Mouse (Mus musculus): ENCODE data around the gene Notum.

Notum gene

DNA sequence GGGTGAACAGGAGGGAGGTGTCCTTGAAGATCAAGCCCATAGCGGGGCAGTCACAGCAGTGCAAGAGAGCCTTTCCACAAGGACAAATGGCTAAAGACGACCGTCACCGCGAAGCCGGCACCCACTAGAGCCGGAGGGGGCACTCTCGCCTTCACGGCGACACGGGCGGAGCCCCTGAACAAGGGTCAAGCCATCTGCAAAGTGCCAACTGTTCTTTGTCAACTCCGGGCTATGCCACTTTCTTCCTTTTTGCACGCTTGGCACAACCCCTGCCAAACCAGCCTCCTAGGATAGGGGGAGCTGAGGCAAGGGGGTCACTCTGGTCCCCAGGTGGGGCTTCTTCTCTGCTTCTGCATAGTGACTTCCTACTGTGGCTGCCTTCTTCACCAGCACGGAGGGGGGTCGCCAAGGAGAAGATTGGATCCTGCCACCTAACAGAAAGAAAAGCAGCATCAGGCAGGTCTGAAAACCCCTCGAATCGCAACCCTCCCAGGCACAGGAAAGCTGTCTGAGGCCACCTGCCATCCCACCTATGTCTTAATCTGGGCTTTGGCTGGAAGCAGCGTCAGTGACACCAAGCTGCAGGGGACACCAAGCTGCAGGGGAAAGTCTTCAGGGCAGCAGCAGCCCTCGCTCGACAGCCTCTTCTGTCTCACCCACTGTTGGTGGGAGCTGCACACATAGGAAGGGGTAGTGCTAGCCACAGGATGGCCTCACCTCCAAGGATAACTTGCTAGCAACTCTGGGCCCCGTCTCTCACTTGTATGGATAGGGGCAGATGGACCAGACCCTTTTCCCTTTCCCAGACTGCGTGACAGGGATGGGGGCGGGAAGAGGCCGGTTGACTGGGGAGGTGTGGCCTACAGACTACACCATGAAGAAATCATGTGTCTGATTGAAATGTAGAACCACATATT is 42.1 kb downstream of the Notum start:
- no peak for DNase-seq (ENCODE audit: extremely low read depth, insufficient read length, low spot score)

DNA sequence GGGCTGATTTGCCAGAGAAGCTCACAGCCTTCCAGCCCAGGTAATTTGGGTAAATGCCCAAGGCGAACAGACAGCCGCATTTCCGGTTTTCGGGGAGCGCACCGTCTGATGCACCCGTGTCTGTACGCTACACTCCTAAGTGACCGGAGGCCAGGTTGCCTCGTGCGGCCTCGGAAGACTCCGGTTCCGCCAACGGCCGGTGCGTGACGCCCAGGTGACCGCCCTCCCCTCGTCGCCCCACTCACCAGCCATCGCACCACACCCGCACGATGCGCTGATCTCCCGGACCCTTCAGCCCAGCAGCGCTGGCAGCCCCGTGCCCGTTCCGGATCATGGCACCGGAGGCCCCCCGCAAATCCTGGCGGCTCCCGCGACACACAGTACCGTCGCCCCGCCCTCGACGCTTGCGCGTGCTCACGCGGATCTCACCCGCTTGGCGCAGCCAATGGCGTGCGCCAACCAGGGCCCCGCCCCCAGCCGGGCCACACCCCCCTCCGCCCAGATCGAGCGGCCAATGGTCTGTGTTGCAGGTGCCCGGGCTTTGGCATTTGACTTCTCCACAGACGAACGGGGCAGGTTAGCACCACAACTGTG is 43.4 kb downstream of the Notum start, which contains the start of gene Pcyt2:
TSS of gene Pcyt2 (minus strand) at position 418 of the 594 bp plus-strand sequence.
- DNase-seq (ENCODE audit: extremely low read depth, insufficient read length, low spot score): peak; percentile 96

DNA sequence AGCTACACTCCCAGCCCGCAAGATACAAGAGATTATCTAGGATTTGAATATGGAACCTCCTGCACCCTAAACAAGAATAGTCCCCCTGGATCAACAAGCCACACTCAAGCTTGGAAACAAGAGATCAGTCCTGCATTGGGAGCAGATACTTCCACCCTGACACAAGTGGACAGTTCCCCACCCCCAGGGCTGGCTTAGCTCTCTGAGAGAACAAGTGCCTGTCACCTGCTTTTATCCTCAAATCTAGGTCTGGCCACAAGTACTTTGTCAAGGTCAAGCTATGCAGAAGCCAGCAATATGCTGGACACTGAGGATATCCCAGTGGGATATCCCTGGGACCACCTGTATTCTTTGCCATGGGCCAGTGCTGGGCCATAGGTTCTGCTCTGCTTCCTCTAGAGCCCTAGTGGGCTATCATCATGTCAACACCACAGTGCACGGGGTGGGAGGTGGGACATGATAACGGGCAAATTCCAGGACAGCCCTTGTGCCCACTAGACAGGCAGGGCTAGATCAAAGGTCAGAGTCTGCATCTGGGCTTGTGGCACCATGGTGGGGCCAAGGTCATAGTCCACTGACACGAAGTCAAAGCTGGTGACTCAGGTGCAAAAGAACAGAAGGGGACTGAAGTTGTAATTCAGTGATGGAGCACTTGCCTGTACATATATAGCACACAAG is 44.2 kb downstream of the Notum start:
- DNase-seq (ENCODE audit: extremely low read depth, insufficient read length, low spot score): no peak

DNA sequence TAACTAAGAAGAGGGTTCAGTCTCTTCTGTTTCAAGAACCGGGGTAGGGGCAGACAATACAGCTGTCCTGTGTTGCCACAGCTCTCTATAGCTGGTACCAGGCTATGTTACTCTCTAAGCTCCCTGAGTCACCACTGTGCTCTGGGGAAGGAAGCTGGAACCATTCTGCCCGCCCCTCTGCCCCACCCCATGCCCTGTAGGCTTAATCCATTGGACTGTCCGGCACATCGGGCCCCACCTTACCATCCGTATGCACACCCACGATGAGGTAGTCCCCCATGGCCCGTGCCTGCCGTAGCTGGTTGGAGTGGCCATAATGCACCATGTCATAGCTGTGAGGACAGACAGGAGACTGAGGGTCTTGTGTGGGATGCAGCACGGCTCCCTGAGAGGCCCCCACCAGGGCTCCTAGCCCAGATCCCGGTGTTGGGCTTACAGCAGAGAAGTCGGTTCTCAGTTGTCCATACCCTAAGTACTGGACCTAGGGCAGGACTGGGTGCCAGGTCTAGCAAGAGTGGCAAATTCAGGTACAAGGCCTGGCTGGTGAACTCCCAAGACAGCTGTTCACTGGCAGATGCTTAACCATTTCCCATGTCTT is 45.3 kb downstream of the Notum start:
- peak; percentile 77 for DNase-seq (ENCODE audit: extremely low read depth, insufficient read length, low spot score)

DNA sequence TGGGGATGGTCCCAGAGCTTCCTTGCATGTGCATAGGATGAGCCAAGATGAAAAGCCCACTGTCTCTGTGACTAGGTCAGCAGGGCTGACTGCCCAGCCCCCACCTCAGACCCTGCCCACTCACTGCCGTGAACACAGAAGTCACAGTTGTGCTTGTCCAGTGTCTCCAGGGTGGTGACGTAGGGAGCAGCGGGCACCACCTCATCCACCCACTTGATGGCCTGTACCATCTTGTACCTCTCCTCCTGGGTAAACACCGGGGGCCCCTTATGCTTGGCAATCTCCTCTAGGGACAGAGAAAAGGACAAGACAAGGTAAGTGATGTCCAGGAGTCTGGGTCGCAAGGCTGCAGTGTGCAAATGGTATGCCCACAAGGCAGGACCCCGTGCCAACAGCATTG is 45.8 kb downstream of the Notum start:
- DNase-seq (ENCODE audit: extremely low read depth, insufficient read length, low spot score): no peak

DNA sequence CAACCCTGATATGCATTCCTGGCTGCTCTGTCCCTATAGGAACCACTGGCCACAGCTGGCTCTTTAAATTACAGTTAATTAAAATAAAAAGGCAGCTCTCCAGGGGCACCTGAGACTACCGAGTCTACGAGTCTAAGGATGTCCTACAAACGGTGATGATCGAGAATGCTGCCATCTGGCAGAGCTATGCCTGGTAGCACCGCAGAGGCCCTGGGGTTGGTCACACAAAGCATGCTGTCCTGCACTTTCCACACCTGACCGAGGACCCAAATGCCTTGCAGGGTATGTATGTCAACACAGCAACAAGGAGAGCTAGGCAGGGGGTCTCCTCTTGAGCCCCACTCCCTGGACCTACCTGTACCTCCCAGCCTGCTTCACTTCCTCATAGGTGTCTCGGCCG is 47.0 kb downstream of the Notum start:
- no peak for DNase-seq (ENCODE audit: extremely low read depth, insufficient read length, low spot score)

DNA sequence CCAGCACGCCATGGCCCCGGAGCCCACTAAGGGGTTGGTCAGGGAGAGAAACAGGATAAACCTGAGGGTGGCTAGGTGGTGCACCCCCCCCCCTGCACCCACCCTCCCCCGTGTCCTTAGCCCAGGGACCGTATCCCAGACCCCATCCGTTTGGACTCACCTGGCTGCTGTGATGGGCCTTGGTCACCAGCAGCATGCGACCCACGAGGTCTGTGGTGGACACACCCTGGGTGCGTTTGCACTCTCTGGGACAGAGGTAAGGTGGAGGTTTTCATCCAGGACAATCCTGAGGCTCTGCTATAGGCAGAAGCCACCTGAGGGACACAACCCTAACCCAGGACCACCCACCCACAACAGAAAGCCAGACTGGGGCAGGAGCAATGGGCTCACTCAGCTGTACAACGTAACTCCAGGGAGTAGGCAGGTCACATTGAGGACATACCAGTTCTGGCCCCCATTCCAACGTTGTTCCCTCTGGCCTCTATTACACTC is 47.4 kb downstream of the Notum start:
- DNase-seq (ENCODE audit: extremely low read depth, insufficient read length, low spot score): no peak

DNA sequence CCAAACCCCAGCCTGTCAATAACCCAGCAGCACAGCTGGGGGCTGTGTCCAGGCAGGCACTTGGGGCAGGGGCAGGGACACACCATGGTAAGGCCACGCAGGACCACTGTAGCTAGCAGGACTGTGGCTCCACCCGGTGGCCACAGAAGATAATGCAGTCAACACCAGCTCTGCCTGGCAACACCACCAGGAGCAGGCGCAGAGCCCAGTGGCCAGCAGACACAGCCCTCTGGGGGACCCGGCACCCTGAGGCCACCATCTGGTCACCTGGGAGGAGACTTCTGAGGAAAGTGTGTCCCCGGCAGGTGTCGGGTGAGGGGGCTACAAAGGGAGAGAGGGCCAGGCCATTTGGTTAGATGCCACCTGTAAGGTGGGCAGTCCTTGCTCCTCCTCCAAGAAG is 48.2 kb downstream of the Notum start:
- no peak for DNase-seq (ENCODE audit: extremely low read depth, insufficient read length, low spot score)

DNA sequence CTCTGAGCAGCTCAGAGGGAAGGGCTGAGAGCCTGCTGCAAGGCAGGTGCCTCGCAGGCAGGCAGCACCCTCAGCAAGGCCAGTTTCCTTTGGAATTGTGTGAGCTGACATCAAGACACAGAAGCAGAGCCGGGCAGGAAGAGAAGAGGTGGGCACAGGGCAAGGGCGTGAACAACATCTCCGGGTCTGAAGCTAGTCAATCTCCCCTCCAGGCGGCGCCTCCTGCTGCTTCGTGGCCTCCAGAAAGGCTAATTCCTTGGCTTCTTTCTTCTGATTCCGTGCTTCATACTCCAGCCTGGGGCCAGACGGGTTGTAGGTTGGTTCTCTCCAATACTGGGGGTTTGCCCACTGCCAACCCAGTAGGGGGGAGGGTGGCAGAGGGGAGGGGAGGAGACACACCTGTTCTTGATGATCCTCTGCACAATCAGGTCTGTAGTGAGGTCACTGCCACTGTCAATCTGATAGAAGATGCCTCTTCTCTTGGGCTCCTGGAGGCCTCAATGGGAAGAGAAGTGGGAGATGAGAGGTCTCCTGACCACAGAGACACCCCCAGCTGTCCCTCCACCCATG is 50.4 kb downstream of the Notum start:
- no peak for DNase-seq (ENCODE audit: extremely low read depth, insufficient read length, low spot score)

DNA sequence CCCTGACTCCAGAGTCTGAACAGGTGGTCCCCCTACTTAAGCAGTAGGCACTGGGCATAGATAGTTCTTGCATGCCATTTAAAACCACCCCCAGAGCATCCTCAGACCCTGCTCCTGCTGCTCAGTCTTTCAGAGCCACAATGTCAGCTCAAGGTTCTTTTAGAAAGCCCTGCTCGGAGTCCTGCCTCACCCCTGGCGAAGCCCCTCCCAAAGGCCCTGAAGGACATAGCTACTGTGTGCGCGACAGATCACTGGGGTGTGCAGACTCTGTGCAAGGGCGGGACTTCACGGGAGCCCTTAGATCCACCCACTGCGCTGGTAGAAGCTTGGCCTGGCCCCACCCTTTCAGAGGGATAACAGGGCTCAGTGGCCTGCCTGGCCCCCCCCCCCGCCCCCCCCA is 51.7 kb downstream of the Notum start:
- no peak for DNase-seq (ENCODE audit: extremely low read depth, insufficient read length, low spot score)

DNA sequence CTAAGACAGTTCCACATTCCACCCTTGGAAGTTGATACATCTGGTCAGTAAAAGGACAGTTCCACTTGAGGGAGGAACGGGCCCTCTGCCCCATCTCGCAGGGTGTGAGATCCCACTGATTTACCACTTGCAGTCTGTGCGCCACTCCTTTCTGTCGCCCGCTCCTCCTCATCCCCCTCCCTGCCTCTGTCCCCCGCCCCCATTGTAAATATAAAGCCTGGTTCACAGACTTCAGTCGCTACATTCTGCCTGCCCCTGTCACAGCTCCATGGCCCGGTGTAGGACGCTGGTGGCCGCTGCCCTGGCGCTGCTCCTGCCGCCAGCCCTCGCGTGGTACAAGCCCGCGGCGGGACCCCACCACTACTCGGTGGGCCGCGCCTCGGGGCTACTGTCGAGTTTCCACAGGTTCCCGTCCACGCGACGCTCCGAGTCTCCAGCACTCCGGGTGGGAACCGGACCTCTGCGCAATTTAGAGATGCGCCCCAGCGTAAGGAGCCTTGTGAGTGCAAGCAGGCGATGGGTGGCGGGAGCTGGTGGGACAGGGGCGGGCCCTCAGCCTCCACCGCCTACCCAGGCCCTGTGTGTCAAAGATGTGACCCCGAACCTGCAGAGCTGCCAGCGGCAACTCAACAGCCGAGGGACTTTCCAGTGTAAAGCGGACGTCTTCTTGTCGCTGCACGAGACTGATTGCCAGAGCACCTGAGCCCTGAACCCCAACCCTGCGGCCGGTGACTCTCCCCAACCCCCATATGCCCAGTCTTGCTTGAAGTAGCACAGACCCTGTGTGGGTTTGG is 52.5 kb downstream of the Notum start, which contains the start of gene Npb:
TSS of gene Npb (plus strand) at position 237 of the 794 bp plus-strand sequence.
- no peak for DNase-seq (ENCODE audit: extremely low read depth, insufficient read length, low spot score)

DNA sequence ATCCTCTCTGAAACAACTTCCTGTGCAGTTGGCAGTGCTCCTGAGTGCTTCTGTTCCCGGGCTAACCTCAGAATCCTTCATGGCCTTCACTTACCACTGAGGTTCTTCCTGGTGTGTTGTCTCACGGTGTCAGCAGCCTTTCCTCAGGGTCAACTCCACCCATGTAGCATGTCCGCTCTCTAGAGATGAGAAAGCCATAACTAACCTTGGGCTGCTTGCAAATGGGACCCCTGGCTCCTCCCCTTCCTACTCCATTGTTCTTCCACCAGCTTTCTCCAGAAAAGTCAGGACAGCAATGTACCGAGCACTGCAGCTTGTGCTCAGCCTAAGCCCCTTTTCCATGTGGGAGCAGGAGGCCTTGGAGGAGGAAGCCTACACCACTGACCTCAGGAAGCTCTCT is 54.2 kb downstream of the Notum start:
- no peak for DNase-seq (ENCODE audit: extremely low read depth, insufficient read length, low spot score)

DNA sequence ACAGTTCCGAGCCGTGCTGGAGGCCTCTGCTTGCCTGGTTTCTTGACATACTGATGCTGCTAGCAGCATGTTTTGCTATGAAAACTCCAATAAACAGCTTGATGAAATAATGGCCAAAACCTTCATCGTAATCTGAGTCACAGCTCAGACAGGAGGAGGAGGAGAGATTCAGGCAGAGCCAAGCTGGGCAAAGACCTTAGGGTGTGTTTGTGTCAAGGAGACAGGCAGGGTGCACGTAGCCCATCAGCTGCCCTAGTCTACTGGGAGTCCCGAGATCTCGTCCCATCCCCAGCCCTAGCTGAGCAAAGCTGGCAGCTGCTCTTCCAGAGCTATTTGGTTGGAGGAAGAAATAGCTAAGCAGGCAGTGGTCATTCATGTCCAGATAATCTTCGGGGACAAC is 55.3 kb downstream of the Notum start:
- no peak for DNase-seq (ENCODE audit: extremely low read depth, insufficient read length, low spot score)
